Mouse (Mus musculus) thymus, adult 2 months (tissue): ENCODE measurements around the gene Noct.

Experiments used
- CTCF ChIP-seq: fragments of 200-500 bp; IDR thresholded peaks from 2 replicates; pipeline ENCODE4 v1.5.1; 2012; ENCODE audit warnings: mild to moderate bottlenecking, control low read depth, low read length, moderate library complexity, borderline replicate concordance; ENCODE audit not compliant: control insufficient read depth, poor library complexity, insufficient read depth; ENCODE audit errors: extremely low read depth
- POLR2A ChIP-seq: fragments of 200-500 bp; IDR thresholded peaks from 2 replicates; pipeline ENCODE4 v1.6.1; 2012; ENCODE audit warnings: mild to moderate bottlenecking, low read length, control low read depth, moderate library complexity; ENCODE audit not compliant: control insufficient read depth, poor library complexity, insufficient read depth; ENCODE audit errors: extremely low read depth

DNA sequence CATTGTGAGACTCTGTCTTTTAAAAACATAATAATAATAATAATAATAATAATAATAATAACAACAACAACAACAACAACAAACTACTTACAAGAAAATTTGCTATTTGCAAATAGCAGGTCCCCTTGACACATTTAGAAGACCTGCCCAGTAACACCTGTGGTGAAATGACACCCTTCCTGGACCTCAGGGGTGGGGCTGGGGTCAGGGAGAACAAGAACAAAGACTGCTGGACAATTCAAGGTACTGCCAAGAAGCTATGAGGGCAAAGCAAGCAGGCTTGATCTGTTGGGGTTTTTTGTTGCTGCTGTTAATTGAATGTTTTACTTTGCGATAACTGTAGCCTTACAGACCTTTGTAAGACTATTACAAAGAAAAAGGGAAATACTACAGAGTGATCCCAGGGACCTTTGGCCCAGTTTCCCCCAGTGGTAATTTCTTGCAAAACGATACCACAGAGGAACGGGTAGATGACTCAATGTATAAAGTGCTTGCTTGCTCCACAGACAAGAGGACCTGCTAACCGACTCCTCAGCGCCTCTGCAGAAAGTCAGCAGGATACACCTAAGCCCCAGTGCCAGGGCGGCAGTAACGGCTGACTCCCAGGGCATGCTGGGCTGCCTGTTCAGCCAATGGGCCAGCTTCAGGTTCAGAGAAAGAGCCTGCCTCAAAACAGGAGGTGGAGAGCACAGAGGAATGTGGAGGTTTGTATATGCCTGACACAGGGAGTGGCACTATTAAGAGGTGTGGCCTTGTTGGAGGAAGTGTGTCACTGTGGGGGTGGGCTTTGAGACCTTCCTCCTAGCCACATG, 14.5 kb upstream of the Noct start:
- TF ChIP-seq POLR2A, result no peak
- no peak for TF ChIP-seq CTCF
